7 mouse cellular contexts compared by ENCODE assay signal in the genomic region with DNA sequence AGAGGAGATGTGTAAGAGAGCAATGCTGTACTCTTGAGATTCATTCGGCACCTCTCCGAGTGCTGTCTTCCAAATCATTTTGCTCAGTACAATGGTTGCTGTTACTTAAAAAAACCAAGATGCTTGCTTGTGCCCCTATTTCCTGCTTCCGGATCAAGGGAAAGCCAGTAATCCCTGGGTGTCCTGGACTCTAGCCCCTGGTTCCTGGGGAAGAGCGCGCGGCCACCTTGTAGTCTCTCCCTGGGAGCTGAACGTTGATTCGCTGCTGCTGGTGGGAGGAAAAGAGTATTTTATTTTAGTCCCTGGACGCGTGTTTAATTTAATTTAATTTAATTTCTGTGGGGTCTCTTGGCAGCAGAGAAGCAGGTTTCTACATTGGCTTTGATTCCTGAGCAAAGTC. TPM values are rescaled to one million over a fixed set of nuclear protein-coding genes. Genes with fewer than 3 reads are reported as not detected.
DNase-seq lines count a peak whose midpoint lies in the region; ATAC-seq and TF ChIP-seq lines count a peak whose summit lies in the region.

No protein-coding gene starts in this region.

- no peak overlapping the region for H3K9ac ChIP-seq in lung, embryonic 16.5 days (ENCODE audit: low read length)
- no peak overlapping the region for H3K9ac ChIP-seq in liver, postnatal 0 days (replicated peaks)

- no peak for DNase-seq in lung, postnatal 36 days
- peak; percentile 40 for DNase-seq in hindbrain, embryonic 10.5 days (ENCODE audit: low spot score)
- DNase-seq in liver, postnatal 0 days = no peak
- DNase-seq in spleen, postnatal 36 days (ENCODE audit: low spot score in 2 of 2) = no peak

- H3K4me3 ChIP-seq in lung, embryonic 16.5 days (ENCODE audit: low read length) = peak overlapping the region; percentile 46
- H3K4me3 ChIP-seq in hindbrain, embryonic 10.5 days = peak overlapping the region; percentile 65
- H3K4me3 ChIP-seq in liver, postnatal 0 days (ENCODE audit: low read depth, low read length) = peak overlapping the region; percentile 39; the same call in 1 of the 2 replicates

- no peaks in the 10 kb centered on the region for H3K9me3 ChIP-seq in lung, embryonic 16.5 days (ENCODE audit: control insufficient read depth, low read length)
- no peaks in the 10 kb centered on the region for H3K9me3 ChIP-seq in hindbrain, embryonic 10.5 days
- no peaks in the 10 kb centered on the region for H3K9me3 ChIP-seq in liver, postnatal 0 days (ENCODE audit: low read length)

- under 1% methylated on average over 10 of the region's 10 CpGs for WGBS in lung, embryonic 16.5 days
- WGBS in hindbrain, embryonic 10.5 days = 2% methylated on average over 10 of the region's 10 CpGs
- 3% methylated on average over 10 of the region's 10 CpGs for WGBS in liver, postnatal 0 days (ENCODE audit: insufficient replicate concordance)

- H3K4me1 ChIP-seq in lung, embryonic 16.5 days (replicated peaks; ENCODE audit: control insufficient read depth, insufficient read depth, low read length) = peaks cover 3% of the 10 kb centered on the region
- H3K4me1 ChIP-seq in hindbrain, embryonic 10.5 days (replicated peaks) = peaks cover 43% of the 10 kb centered on the region
- H3K4me1 ChIP-seq in liver, postnatal 0 days (ENCODE audit: insufficient read depth) = no peaks in the 10 kb centered on the region

- no peak overlapping the region for H3K27ac ChIP-seq in lung, embryonic 16.5 days (ENCODE audit: low read length)
- H3K27ac ChIP-seq in hindbrain, embryonic 10.5 days = peak overlapping the region; percentile 87
- H3K27ac ChIP-seq in liver, postnatal 0 days (ENCODE audit: low read depth) = no peak overlapping the region

- no peak for TF ChIP-seq EP300 in liver, postnatal 0 days (IDR thresholded peaks at IDR 0.05; ENCODE audit: low read depth)

- H3K36me3 ChIP-seq in lung, embryonic 16.5 days (ENCODE audit: control insufficient read depth, insufficient read depth, low read length) = no peaks in the 10 kb centered on the region
- peaks cover 2% of the 10 kb centered on the region for H3K36me3 ChIP-seq in hindbrain, embryonic 10.5 days
- H3K36me3 ChIP-seq in liver, postnatal 0 days (replicated peaks; ENCODE audit: insufficient read depth, low read length) = no peaks in the 10 kb centered on the region

- peak overlapping the region; percentile 69 for H3K4me2 ChIP-seq in lung, embryonic 16.5 days (ENCODE audit: low read depth, low read length)
- peak overlapping the region; percentile 67 for H3K4me2 ChIP-seq in liver, postnatal 0 days (ENCODE audit: low read depth, low read length)

- no peak for ATAC-seq in lung, embryonic 16.5 days (ENCODE audit: low read depth)
- no peak for ATAC-seq in liver, postnatal 0 days
- ATAC-seq in erythroid progenitor cell, adult 5-6 weeks (replicated peaks; ENCODE audit: low FRiP score, poor library complexity, severe bottlenecking) = no peak
- ATAC-seq in granulocyte monocyte progenitor cell, adult 5-6 weeks (replicated peaks; ENCODE audit: poor library complexity, severe bottlenecking) = no peak

- TF ChIP-seq CTCF in liver, postnatal 0 days (IDR thresholded peaks at IDR 0.05; ENCODE audit: low read depth) = no peak

- H3K27me3 ChIP-seq in lung, embryonic 16.5 days (ENCODE audit: control insufficient read depth, insufficient read depth, low read depth, low read length) = peaks cover 59% of the 10 kb centered on the region
- peaks cover 57% of the 10 kb centered on the region for H3K27me3 ChIP-seq in hindbrain, embryonic 10.5 days (ENCODE audit: insufficient read depth, poor library complexity, severe bottlenecking)
- H3K27me3 ChIP-seq in liver, postnatal 0 days (ENCODE audit: insufficient read depth, low read length) = peaks cover 68% of the 10 kb centered on the region

RNA-seq across cellular contexts. Expression of gene Sp8, which starts 8.3 kb away (rescaled TPM):
- 0.03 TPM in 1 of 2 replicates, not detected in the other for polyA plus RNA-seq in lung, embryonic 16.5 days (2015; fragmentation: Nextera tagmentation; extraction: Ambion mirVana)
- polyA plus RNA-seq in hindbrain, embryonic 10.5 days (2016; fragmentation: Nextera tagmentation; extraction: Ambion mirVana) = 9.1 and 12.0 TPM in 2 replicates
- polyA plus RNA-seq in liver, postnatal 0 days (2015; fragmentation: Nextera tagmentation; extraction: Ambion mirVana) = not detected in 2 replicates
- total RNA-seq in erythroid progenitor cell, adult 5-6 weeks (2015; ENCODE audit: low replicate concordance) = not detected in 2 replicates
- total RNA-seq in erythroid progenitor cell, adult 5-6 weeks (2017; ENCODE audit: low replicate concordance) = not detected in 2 replicates
- total RNA-seq in granulocyte monocyte progenitor cell, adult 5-6 weeks (2014; fragmentation: Nextera tagmentation) = not detected in 2 replicates
- not detected in 2 replicates for total RNA-seq in granulocyte monocyte progenitor cell, adult 5-6 weeks (2017)
